Mouse (Mus musculus) kidney, adult 9 months (tissue): ENCODE results near the gene Pkp2.
"Not testable (repeated sequence)": the region's sequence is repeated elsewhere in the genome, so short reads cannot be mapped to it uniquely, and the experiment has no call there.

Experiments
- DNase-seq: peaks from one replicate; pipeline ENCODE4 v3.0.0; 2022

Pkp2 gene

GRCm38 (mm10) chr16:16213079-16213760 lies at the start of gene Pkp2:
TSS of gene Pkp2 (plus strand) at chr16:16213318.
- peak; percentile 90 for DNase-seq

GRCm38 (mm10) chr16:16197374-16197773 lies 15.7 kb upstream of the Pkp2 start:
- no peak for DNase-seq

GRCm38 (mm10) chr16:16201991-16202390 lies 11.1 kb upstream of the Pkp2 start:
- peak; percentile 54 for DNase-seq

GRCm38 (mm10) chr16:16204648-16205047 lies 8.5 kb upstream of the Pkp2 start:
- DNase-seq = no peak

- no peak for DNase-seq
Measured at GRCm38 (mm10) chr16:16212723-16213078, 417 bp upstream of the Pkp2 start.

GRCm38 (mm10) chr16:16213761-16214305 lies 715 bp downstream of the Pkp2 start:
- peak; percentile 46 for DNase-seq

- peak; percentile 18 for DNase-seq
Measured at GRCm38 (mm10) chr16:16215645-16216387, 2.7 kb downstream of the Pkp2 start.

GRCm38 (mm10) chr16:16216934-16217333 lies 3.8 kb downstream of the Pkp2 start:
- DNase-seq = no peak

- DNase-seq = no peak
Measured at GRCm38 (mm10) chr16:16219835-16220234, 6.7 kb downstream of the Pkp2 start.

- no peak for DNase-seq
Measured at GRCm38 (mm10) chr16:16222651-16223050, 9.5 kb downstream of the Pkp2 start.

- peak; percentile 64 for DNase-seq
Measured at GRCm38 (mm10) chr16:16224506-16224924, 11.4 kb downstream of the Pkp2 start.

GRCm38 (mm10) chr16:16225828-16226227 lies 12.7 kb downstream of the Pkp2 start:
- no peak for DNase-seq

GRCm38 (mm10) chr16:16230439-16230838 lies 17.3 kb downstream of the Pkp2 start:
- DNase-seq = no peak

- no peak for DNase-seq
Measured at GRCm38 (mm10) chr16:16233919-16234318, 20.8 kb downstream of the Pkp2 start.

- not testable (repeated sequence) for DNase-seq
Measured at GRCm38 (mm10) chr16:16236681-16237080, 23.6 kb downstream of the Pkp2 start.

- no peak for DNase-seq
Measured at GRCm38 (mm10) chr16:16238356-16238755, 25.2 kb downstream of the Pkp2 start.

- no peak for DNase-seq
Measured at GRCm38 (mm10) chr16:16244711-16245110, 31.6 kb downstream of the Pkp2 start.

GRCm38 (mm10) chr16:16250470-16250869 lies 37.4 kb downstream of the Pkp2 start:
- no peak for DNase-seq

- peak; percentile 6 for DNase-seq
Measured at GRCm38 (mm10) chr16:16253326-16254074, 40.4 kb downstream of the Pkp2 start.

GRCm38 (mm10) chr16:16255217-16255616 lies 42.1 kb downstream of the Pkp2 start:
- DNase-seq = no peak

- no peak for DNase-seq
Measured at GRCm38 (mm10) chr16:16255874-16256273, 42.8 kb downstream of the Pkp2 start.

- no peak for DNase-seq
Measured at GRCm38 (mm10) chr16:16256672-16257071, 43.6 kb downstream of the Pkp2 start.

- no peak for DNase-seq
Measured at GRCm38 (mm10) chr16:16260882-16261281, 47.8 kb downstream of the Pkp2 start.
